Mouse (Mus musculus) heart, embryonic 14.5 days (tissue): ENCODE data around the gene Pappa. TPM values are rescaled to one million over a fixed set of nuclear protein-coding genes. Genes with fewer than 3 reads are reported as not detected.
A peak's percentile ranks its signal among the peaks of the same experiment; 100 is the strongest.

Source experiments
- ATAC-seq: fragments of 200-750 bp; cut with Nextera tagmentation; 2 replicates; pipeline ENCODE4 v1.8.0; 2017; ENCODE audit warnings: low read depth, moderate TSS enrichment; ENCODE audit not compliant: insufficient number of reproducible peaks, insufficient read depth, low FRiP score
- H3K27ac ChIP-seq, 2 experiments: fragments of 200-500 bp in 1 of 2; fragments of 300-500 bp in 1 of 2; sonication (generic) in 1 of 2; replicated peaks in 1 of 2; 2 replicates each; pipeline ENCODE4 v1.5.1; 2012 to 2014; ENCODE audit warnings: low read depth in 2 of 2, low read length in 2 of 2, control low read depth in 1 of 2, mild to moderate bottlenecking in 1 of 2, mixed read lengths in 1 of 2; ENCODE audit not compliant: control insufficient read depth in 1 of 2, insufficient read depth in 1 of 2
- H3K27me3 ChIP-seq: fragments of 300-500 bp; sonication (generic); 2 replicates; pipeline ENCODE4 v1.6.1; 2014; ENCODE audit warnings: mild to moderate bottlenecking, low read length, control low read depth; ENCODE audit not compliant: control insufficient read depth, insufficient read depth
- H3K36me3 ChIP-seq: fragments of 300-500 bp; sonication (generic); 2 replicates; pipeline ENCODE4 v1.6.1; 2014; ENCODE audit warnings: mild to moderate bottlenecking, control low read depth, low read length, mixed read lengths; ENCODE audit not compliant: control insufficient read depth, insufficient read depth
- H3K4me1 ChIP-seq, 2 experiments: fragments of 200-500 bp in 1 of 2; fragments of 300-500 bp in 1 of 2; sonication (generic) in 1 of 2; 2 replicates each; pipeline ENCODE4 v1.6.1; 2012 to 2014; ENCODE audit warnings: low read length in 2 of 2, control low read depth in 1 of 2, mixed read lengths in 1 of 2; ENCODE audit not compliant: control insufficient read depth in 2 of 2, insufficient read depth in 2 of 2
- H3K4me2 ChIP-seq: fragments of 300-500 bp; sonication (generic); 2 replicates; pipeline ENCODE4 v1.6.1; 2014; ENCODE audit warnings: mild to moderate bottlenecking, low read length
- H3K4me3 ChIP-seq, 2 experiments: fragments of 200-500 bp in 1 of 2; fragments of 300-500 bp in 1 of 2; sonication (generic) in 1 of 2; 2 replicates each; pipeline ENCODE4 v1.5.1; 2012 to 2014; ENCODE audit warnings: low read length in 2 of 2, mild to moderate bottlenecking in 2 of 2, control low read depth in 1 of 2, low read depth in 1 of 2, moderate library complexity in 1 of 2; ENCODE audit not compliant: control insufficient read depth in 1 of 2, insufficient read depth in 1 of 2
- H3K9ac ChIP-seq: fragments of 300-500 bp; sonication (generic); 2 replicates; pipeline ENCODE4 v1.6.1; 2014; ENCODE audit warnings: mild to moderate bottlenecking, low read length
- H3K9me3 ChIP-seq: fragments of 300-500 bp; sonication (generic); 2 replicates; pipeline ENCODE4 v1.6.1; 2016; ENCODE audit warnings: low read length, control low read depth; ENCODE audit not compliant: control insufficient read depth
- WGBS: fragments of 180-500 bp; shearing (Covaris S2); extraction: QIAGEN DNeasy Blood & Tissue Kit; methylation state at CpG from one replicate; pipeline ENCODE4 v1.1.7; 2014; 5-methylcytosine and 5-hydroxymethylcytosine counted together
- polyA plus RNA-seq: library from polyadenylated mRNA; unstranded; fragments of >200 nt; fragmentation: Nextera tagmentation; extraction: Ambion mirVana; gene quantifications from 2 replicates; pipeline ENCODE4 v1.2.1, GENCODE M21; 2014

Gene Pappa
- polyA plus RNA-seq, 1 experiment from 2014 or later = 0.73 TPM

DNA sequence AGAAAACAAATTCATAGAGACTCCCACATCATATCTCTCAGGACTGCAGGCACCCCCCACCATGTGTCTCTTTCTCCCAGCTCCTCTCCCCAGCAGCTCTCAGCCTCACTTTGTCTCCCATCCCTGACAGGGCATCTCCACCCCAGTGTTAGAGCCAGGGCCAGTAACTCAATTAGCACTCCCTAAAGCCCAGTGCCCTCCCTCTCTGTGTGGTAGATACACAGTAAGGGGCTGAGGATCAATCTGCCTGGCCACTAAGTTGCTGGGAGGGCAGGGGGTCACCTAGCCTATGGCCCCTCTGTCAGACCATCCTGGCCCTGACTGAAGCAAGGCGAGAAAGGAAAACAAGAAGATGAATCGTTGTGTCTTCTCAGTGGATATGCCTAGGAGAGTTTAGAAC lies 119.3 kb downstream of the Pappa start:
- WGBS = 41% methylated on average over 2 of the region's 2 CpGs
- no peak overlapping the region for H3K9ac ChIP-seq
- no peaks in the 10 kb centered on the region for H3K27me3 ChIP-seq
- H3K36me3 ChIP-seq = no peaks in the 10 kb centered on the region
- H3K4me1 ChIP-seq = peaks cover 13 to 17% of the 10 kb centered on the region in 2 experiments
- no peak overlapping the region for H3K4me3 ChIP-seq
- peak overlapping the region in 1 of 2 experiments; percentile 28; a peak in 1 of 4 replicates for H3K27ac ChIP-seq
- no peak for ATAC-seq
- H3K9me3 ChIP-seq = no peaks in the 10 kb centered on the region
- H3K4me2 ChIP-seq = no peak overlapping the region

- Histone ChIP-seq H3K27me3 (no peaks in the 10 kb centered on the region), H3K9me3 (no peaks in the 10 kb centered on the region), H3K36me3 (no peaks in the 10 kb centered on the region), H3K4me3 (no peak overlapping the region), H3K4me2 (no peak overlapping the region), H3K27ac (no peak overlapping the region), H3K4me1 (peaks cover 9 to 12% of the 10 kb centered on the region in 2 experiments), H3K9ac (no peak overlapping the region)
- WGBS = 62% methylated on average over 4 of the region's 4 CpGs
- no peak for ATAC-seq
These were observed 121.0 kb downstream of the Pappa start for GRCm38 (mm10) chr4:65245015-65245414.

DNA sequence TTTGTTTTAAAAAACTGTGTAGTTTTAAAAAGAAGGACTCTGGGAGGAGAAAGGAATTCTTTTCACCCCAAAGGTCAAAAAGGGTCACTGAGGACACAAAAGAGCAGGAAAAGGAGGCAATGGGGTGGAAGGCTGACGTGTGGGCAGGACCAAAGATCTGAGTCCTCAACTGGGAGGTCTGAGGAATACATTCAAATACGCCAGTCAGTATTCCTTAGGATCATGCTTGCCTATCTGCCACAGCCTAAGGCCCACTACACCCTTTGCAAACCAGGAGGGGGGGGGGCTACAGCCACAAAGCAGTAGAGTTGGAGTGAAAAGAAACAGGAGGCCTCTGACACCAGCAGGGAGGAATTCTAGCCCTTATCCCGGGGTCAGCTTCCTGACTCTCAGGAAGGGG lies 121.5 kb downstream of the Pappa start:
- Histone ChIP-seq H3K9me3 (no peaks in the 10 kb centered on the region), H3K4me1 (peaks cover 9 to 12% of the 10 kb centered on the region in 2 experiments), H3K4me3 (no peak overlapping the region), H3K9ac (no peak overlapping the region), H3K4me2 (no peak overlapping the region), H3K36me3 (no peaks in the 10 kb centered on the region), H3K27ac (no peak overlapping the region), H3K27me3 (no peaks in the 10 kb centered on the region)
- no peak for ATAC-seq
- WGBS = 54% methylated on average over 3 of the region's 3 CpGs

GRCm38 (mm10) chr4:65252193-65252592 lies 128.2 kb downstream of the Pappa start:
- 15% methylated on average over 8 of the region's 8 CpGs for WGBS
- Histone ChIP-seq H3K4me1 (peaks cover 0 to 4% of the 10 kb centered on the region in 2 experiments; a peak in 1 of 4 replicates), H3K4me2 (no peak overlapping the region), H3K9me3 (no peaks in the 10 kb centered on the region), H3K9ac (no peak overlapping the region), H3K4me3 (no peak overlapping the region), H3K27me3 (no peaks in the 10 kb centered on the region), H3K27ac (no peak overlapping the region), H3K36me3 (no peaks in the 10 kb centered on the region)
- no peak for ATAC-seq

- Histone ChIP-seq H3K4me1 (peaks cover 0 to 4% of the 10 kb centered on the region in 2 experiments; a peak in 1 of 4 replicates), H3K27me3 (no peaks in the 10 kb centered on the region), H3K36me3 (no peaks in the 10 kb centered on the region), H3K4me3 (no peak overlapping the region), H3K4me2 (no peak overlapping the region), H3K9me3 (no peaks in the 10 kb centered on the region), H3K9ac (no peak overlapping the region), H3K27ac (no peak overlapping the region)
- ATAC-seq = no peak
- WGBS = 88% methylated on average over 1 of the region's 1 CpGs
These were observed 130.1 kb downstream of the Pappa start for GRCm38 (mm10) chr4:65254073-65254472.

DNA sequence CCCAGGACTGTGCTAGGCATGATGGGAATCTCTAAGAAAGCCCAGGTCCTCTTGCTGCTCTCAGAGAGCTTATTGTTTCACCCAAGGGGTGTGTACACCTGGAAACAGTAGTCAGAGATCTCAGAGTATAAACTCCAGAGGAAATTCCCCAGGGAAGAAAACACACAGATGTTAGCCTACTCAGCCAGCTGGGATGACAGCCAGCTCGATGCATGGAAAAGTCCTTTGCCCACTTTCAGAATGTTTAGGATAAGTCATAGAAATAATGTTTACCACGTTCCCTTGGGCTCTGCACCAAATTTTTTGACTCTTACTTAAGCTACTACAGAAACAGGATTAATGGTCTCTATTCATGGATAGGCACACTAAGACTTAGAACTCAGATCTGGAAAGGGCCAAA lies 143.1 kb downstream of the Pappa start:
- H3K9me3 ChIP-seq = no peaks in the 10 kb centered on the region
- no peaks in the 10 kb centered on the region for H3K4me1 ChIP-seq
- H3K4me3 ChIP-seq = no peak overlapping the region
- no peaks in the 10 kb centered on the region for H3K36me3 ChIP-seq
- 52% methylated on average over 2 of the region's 2 CpGs for WGBS
- H3K4me2 ChIP-seq = no peak overlapping the region
- ATAC-seq = no peak
- H3K9ac ChIP-seq = no peak overlapping the region
- no peak overlapping the region for H3K27ac ChIP-seq
- no peaks in the 10 kb centered on the region for H3K27me3 ChIP-seq

- 86% methylated on average over 2 of the region's 2 CpGs for WGBS
- no peak for ATAC-seq
These were observed 146.0 kb downstream of the Pappa start for GRCm38 (mm10) chr4:65269996-65270395.

GRCm38 (mm10) chr4:65272295-65272694 lies 148.3 kb downstream of the Pappa start:
- Histone ChIP-seq H3K4me1 (no peaks in the 10 kb centered on the region), H3K9ac (no peak overlapping the region), H3K27ac (no peak overlapping the region), H3K9me3 (no peaks in the 10 kb centered on the region), H3K4me2 (no peak overlapping the region), H3K36me3 (no peaks in the 10 kb centered on the region), H3K27me3 (no peaks in the 10 kb centered on the region), H3K4me3 (no peak overlapping the region)
- no peak for ATAC-seq
- 47% methylated on average over 4 of the region's 4 CpGs for WGBS

More at GRCm38 (mm10) chr4:65269996-65270395, 146.0 kb downstream of the Pappa start:
- H3K4me1 ChIP-seq = no peaks in the 10 kb centered on the region
- H3K4me3 ChIP-seq = no peak overlapping the region
- H3K4me2 ChIP-seq = no peak overlapping the region
- no peak overlapping the region for H3K9ac ChIP-seq
- no peaks in the 10 kb centered on the region for H3K27me3 ChIP-seq
- H3K27ac ChIP-seq = no peak overlapping the region
- H3K36me3 ChIP-seq = no peaks in the 10 kb centered on the region
- no peaks in the 10 kb centered on the region for H3K9me3 ChIP-seq
